Mouse (Mus musculus): ENCODE measurements around the gene Rspo4. TPM values are rescaled to one million over a fixed set of nuclear protein-coding genes. Genes with fewer than 3 reads are reported as not detected.

Rspo4 gene
- 1.6 and 2.4 TPM in 2 replicates for polyA plus RNA-seq (2015; fragmentation: Nextera tagmentation; extraction: Ambion mirVana)

- Histone ChIP-seq H3K4me2 (peak within 1 kb of the TSS; percentile 84), H3K36me3 (no peaks in the 10 kb centered on the region), H3K4me3 (peak within 1 kb of the TSS; percentile 48), H3K4me1 (peaks cover 9% of the 10 kb centered on the region), H3K27me3 (peaks cover 46% of the 10 kb centered on the region), H3K9ac (peak within 1 kb of the TSS; percentile 58; the same call in 1 of the 2 replicates), H3K9me3 (no peaks in the 10 kb centered on the region), H3K27ac (no peak within 1 kb of the TSS)
- ATAC-seq (ENCODE audit: insufficient number of reproducible peaks, insufficient read depth, low FRiP score, low TSS enrichment, low read depth), result peak; percentile 35; the same call in 1 of the 2 replicates
- under 1% methylated on average over 49 of the region's 50 CpGs for WGBS
These were observed at the start of gene Rspo4 for GRCm38 (mm10) chr2:151842648-151843226. Gene Rspo4, plus strand, starts transcription at chr2:151842927.

- H3K4me3 ChIP-seq, result no peak overlapping the region
- WGBS, result 71% methylated on average over 4 of the region's 4 CpGs
- H3K9me3 ChIP-seq, result no peaks in the 10 kb centered on the region
- H3K9ac ChIP-seq, result no peak overlapping the region
- H3K27ac ChIP-seq, result no peak overlapping the region
- no peak for ATAC-seq (ENCODE audit: insufficient number of reproducible peaks, insufficient read depth, low FRiP score, low TSS enrichment, low read depth)
- H3K36me3 ChIP-seq, result no peaks in the 10 kb centered on the region
- H3K4me1 ChIP-seq, result no peaks in the 10 kb centered on the region
- H3K4me2 ChIP-seq, result no peak overlapping the region
- no peaks in the 10 kb centered on the region for H3K27me3 ChIP-seq
These were observed 27.1 kb upstream of the Rspo4 start for GRCm38 (mm10) chr2:151815586-151815985.

GRCm38 (mm10) chr2:151862257-151862810 lies 19.6 kb downstream of the Rspo4 start:
- no peaks in the 10 kb centered on the region for H3K27me3 ChIP-seq
- H3K4me2 ChIP-seq, result no peak overlapping the region
- H3K9ac ChIP-seq, result no peak overlapping the region
- no peak for ATAC-seq (ENCODE audit: insufficient number of reproducible peaks, insufficient read depth, low FRiP score, low TSS enrichment, low read depth)
- H3K36me3 ChIP-seq, result no peaks in the 10 kb centered on the region
- no peaks in the 10 kb centered on the region for H3K9me3 ChIP-seq
- WGBS, result 50% methylated on average over 5 of the region's 5 CpGs
- H3K4me1 ChIP-seq, result no peaks in the 10 kb centered on the region
- no peak overlapping the region for H3K27ac ChIP-seq
- no peak overlapping the region for H3K4me3 ChIP-seq

GRCm38 (mm10) chr2:151864941-151865340 lies 22.2 kb downstream of the Rspo4 start:
- no peak overlapping the region for H3K4me2 ChIP-seq
- 85% methylated on average over 6 of the region's 6 CpGs for WGBS
- ATAC-seq (ENCODE audit: insufficient number of reproducible peaks, insufficient read depth, low FRiP score, low TSS enrichment, low read depth), result no peak
- no peaks in the 10 kb centered on the region for H3K27me3 ChIP-seq
- H3K4me1 ChIP-seq, result no peaks in the 10 kb centered on the region
- no peak overlapping the region for H3K9ac ChIP-seq
- H3K9me3 ChIP-seq, result no peaks in the 10 kb centered on the region
- H3K36me3 ChIP-seq, result no peaks in the 10 kb centered on the region
- H3K4me3 ChIP-seq, result no peak overlapping the region
- H3K27ac ChIP-seq, result no peak overlapping the region

GRCm38 (mm10) chr2:151866487-151866886 lies 23.8 kb downstream of the Rspo4 start:
- Histone ChIP-seq H3K36me3 (no peaks in the 10 kb centered on the region), H3K27me3 (no peaks in the 10 kb centered on the region), H3K27ac (no peak overlapping the region), H3K4me3 (no peak overlapping the region), H3K4me2 (no peak overlapping the region), H3K9ac (no peak overlapping the region), H3K9me3 (no peaks in the 10 kb centered on the region), H3K4me1 (no peaks in the 10 kb centered on the region)
- WGBS, result 33% methylated on average over 4 of the region's 4 CpGs
- ATAC-seq (ENCODE audit: insufficient number of reproducible peaks, insufficient read depth, low FRiP score, low TSS enrichment, low read depth), result no peak

- WGBS, result 85% methylated on average over 8 of the region's 8 CpGs
- H3K27me3 ChIP-seq, result no peaks in the 10 kb centered on the region
- no peak overlapping the region for H3K27ac ChIP-seq
- H3K36me3 ChIP-seq, result no peaks in the 10 kb centered on the region
- H3K4me3 ChIP-seq, result no peak overlapping the region
- H3K4me1 ChIP-seq, result no peaks in the 10 kb centered on the region
- H3K9me3 ChIP-seq, result no peaks in the 10 kb centered on the region
- H3K9ac ChIP-seq, result no peak overlapping the region; the same call in 1 of the 2 replicates
- H3K4me2 ChIP-seq, result no peak overlapping the region
- ATAC-seq (ENCODE audit: insufficient number of reproducible peaks, insufficient read depth, low FRiP score, low TSS enrichment, low read depth), result no peak
These were observed 25.5 kb downstream of the Rspo4 start for GRCm38 (mm10) chr2:151868196-151868595.

GRCm38 (mm10) chr2:151874551-151874950 lies 31.8 kb downstream of the Rspo4 start:
- no peak for ATAC-seq (ENCODE audit: insufficient number of reproducible peaks, insufficient read depth, low FRiP score, low TSS enrichment, low read depth)

GRCm38 (mm10) chr2:151876012-151876485 lies 33.3 kb downstream of the Rspo4 start:
- Histone ChIP-seq H3K27ac (no peak overlapping the region), H3K4me1 (no peaks in the 10 kb centered on the region)
- 15% methylated on average over 8 of the region's 8 CpGs for WGBS

More at GRCm38 (mm10) chr2:151874551-151874950, 31.8 kb downstream of the Rspo4 start:
- no peaks in the 10 kb centered on the region for H3K4me1 ChIP-seq
- H3K27ac ChIP-seq, result no peak overlapping the region
- no peaks in the 10 kb centered on the region for H3K9me3 ChIP-seq
- H3K4me3 ChIP-seq, result no peak overlapping the region
- H3K27me3 ChIP-seq, result no peaks in the 10 kb centered on the region
- no peak overlapping the region for H3K9ac ChIP-seq
- H3K36me3 ChIP-seq, result no peaks in the 10 kb centered on the region
- H3K4me2 ChIP-seq, result no peak overlapping the region

GRCm38 (mm10) chr2:151878645-151879044 lies 35.9 kb downstream of the Rspo4 start:
- H3K9ac ChIP-seq, result no peak overlapping the region
- no peaks in the 10 kb centered on the region for H3K36me3 ChIP-seq
- ATAC-seq (ENCODE audit: insufficient number of reproducible peaks, insufficient read depth, low FRiP score, low TSS enrichment, low read depth), result no peak
- H3K4me3 ChIP-seq, result no peak overlapping the region
- no peaks in the 10 kb centered on the region for H3K27me3 ChIP-seq
- no peak overlapping the region for H3K27ac ChIP-seq
- H3K4me2 ChIP-seq, result no peak overlapping the region
- WGBS, result 63% methylated on average over 3 of the region's 3 CpGs
- H3K4me1 ChIP-seq, result no peaks in the 10 kb centered on the region
- no peaks in the 10 kb centered on the region for H3K9me3 ChIP-seq

More at GRCm38 (mm10) chr2:151876012-151876485, 33.3 kb downstream of the Rspo4 start:
- no peak overlapping the region for H3K9ac ChIP-seq
- H3K27me3 ChIP-seq, result no peaks in the 10 kb centered on the region
- H3K9me3 ChIP-seq, result no peaks in the 10 kb centered on the region
- H3K36me3 ChIP-seq, result no peaks in the 10 kb centered on the region
- ATAC-seq (ENCODE audit: insufficient number of reproducible peaks, insufficient read depth, low FRiP score, low TSS enrichment, low read depth), result no peak
- H3K4me3 ChIP-seq, result no peak overlapping the region
- no peak overlapping the region for H3K4me2 ChIP-seq

GRCm38 (mm10) chr2:151879760-151880159 lies 37.0 kb downstream of the Rspo4 start:
- no peak overlapping the region for H3K27ac ChIP-seq
- no peaks in the 10 kb centered on the region for H3K27me3 ChIP-seq
- ATAC-seq (ENCODE audit: insufficient number of reproducible peaks, insufficient read depth, low FRiP score, low TSS enrichment, low read depth), result no peak
- no peaks in the 10 kb centered on the region for H3K36me3 ChIP-seq
- no peak overlapping the region for H3K9ac ChIP-seq
- no peaks in the 10 kb centered on the region for H3K9me3 ChIP-seq
- no peaks in the 10 kb centered on the region for H3K4me1 ChIP-seq
- H3K4me2 ChIP-seq, result no peak overlapping the region
- 40% methylated on average over 2 of the region's 2 CpGs for WGBS
- no peak overlapping the region for H3K4me3 ChIP-seq

- Histone ChIP-seq H3K4me1 (peaks cover 6% of the 10 kb centered on the region), H3K4me3 (no peak overlapping the region), H3K9ac (no peak overlapping the region), H3K36me3 (no peaks in the 10 kb centered on the region), H3K27ac (no peak overlapping the region), H3K9me3 (no peaks in the 10 kb centered on the region), H3K27me3 (no peaks in the 10 kb centered on the region), H3K4me2 (no peak overlapping the region)
- no peak for ATAC-seq (ENCODE audit: insufficient number of reproducible peaks, insufficient read depth, low FRiP score, low TSS enrichment, low read depth)
- WGBS, result 47% methylated on average over 6 of the region's 6 CpGs
These were observed 48.3 kb downstream of the Rspo4 start for GRCm38 (mm10) chr2:151891031-151891430.

- Histone ChIP-seq H3K27ac (no peak overlapping the region), H3K4me1 (peaks cover 6% of the 10 kb centered on the region), H3K4me2 (no peak overlapping the region), H3K27me3 (no peaks in the 10 kb centered on the region; the same call in 1 of the 2 replicates), H3K9ac (no peak overlapping the region), H3K36me3 (no peaks in the 10 kb centered on the region), H3K9me3 (no peaks in the 10 kb centered on the region), H3K4me3 (no peak overlapping the region)
- WGBS, result 37% methylated on average over 15 of the region's 15 CpGs
- ATAC-seq (ENCODE audit: insufficient number of reproducible peaks, insufficient read depth, low FRiP score, low TSS enrichment, low read depth), result no peak
These were observed 50.5 kb downstream of the Rspo4 start for GRCm38 (mm10) chr2:151893122-151893774.
